Mouse (Mus musculus) left cerebral cortex, adult 11 months (tissue): ENCODE data around the gene Ccnd3.
"Not testable (repeated sequence)": the region's sequence is repeated elsewhere in the genome, so short reads cannot be mapped to it uniquely, and the experiment has no call there.

Source experiments
- DNase-seq: peaks from one replicate; pipeline ENCODE4 v3.0.0; 2022; ENCODE audit warnings: low spot score

Gene Ccnd3

DNA sequence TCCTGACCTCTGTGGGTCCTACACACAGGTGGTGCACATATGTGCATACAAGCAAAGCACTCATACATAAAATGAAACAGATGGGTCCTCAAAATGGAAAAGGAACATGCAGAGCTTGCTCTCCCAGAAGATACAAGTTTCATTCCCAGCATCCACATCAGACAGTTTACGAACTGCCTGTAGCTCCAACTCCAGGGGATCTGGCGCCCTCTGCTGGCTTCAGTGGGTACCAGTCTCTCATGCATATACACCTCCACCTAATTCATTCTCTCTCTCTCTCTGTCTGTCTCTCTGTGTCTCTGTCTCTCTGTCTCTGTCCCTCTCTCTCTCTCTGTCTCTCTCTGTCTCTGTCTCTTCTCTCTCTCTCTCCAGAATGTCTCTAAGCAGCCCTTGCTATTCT, 22.4 kb upstream of the Ccnd3 start:
- DNase-seq = no peak

DNA sequence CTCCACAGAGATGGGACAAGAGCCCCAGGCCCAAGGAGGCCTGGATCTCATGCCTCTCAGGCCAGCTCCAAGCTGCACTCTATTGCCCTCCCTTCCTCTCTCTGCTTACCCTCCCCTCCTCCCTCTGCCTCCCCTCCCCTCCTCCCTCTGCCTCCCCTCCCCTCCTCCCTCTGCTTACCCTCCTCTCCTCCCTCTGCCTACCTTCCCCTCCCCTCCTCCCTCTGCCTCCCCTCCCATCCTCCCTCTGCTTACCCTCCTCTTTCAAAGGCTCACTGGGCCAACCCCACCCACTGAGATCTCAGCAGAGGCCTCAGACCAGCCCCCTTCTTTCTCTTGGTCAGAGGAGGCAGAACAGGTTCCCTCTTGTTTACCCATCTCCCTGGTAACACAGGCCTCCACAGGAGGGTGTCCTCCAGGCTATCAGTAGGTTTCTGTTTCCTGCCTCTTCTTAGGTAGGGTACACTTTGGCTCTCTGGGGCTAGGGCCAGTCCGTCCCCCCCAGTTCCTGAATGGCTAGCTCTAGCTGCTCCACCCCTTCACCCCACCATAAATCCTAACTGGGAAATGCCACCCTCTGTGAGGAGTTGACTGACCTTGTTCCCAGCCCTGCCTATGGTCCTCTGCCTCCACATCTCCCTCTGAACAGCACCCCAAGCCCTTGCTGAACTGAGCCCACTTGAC, 20.5 kb upstream of the Ccnd3 start:
- DNase-seq = no peak

DNA sequence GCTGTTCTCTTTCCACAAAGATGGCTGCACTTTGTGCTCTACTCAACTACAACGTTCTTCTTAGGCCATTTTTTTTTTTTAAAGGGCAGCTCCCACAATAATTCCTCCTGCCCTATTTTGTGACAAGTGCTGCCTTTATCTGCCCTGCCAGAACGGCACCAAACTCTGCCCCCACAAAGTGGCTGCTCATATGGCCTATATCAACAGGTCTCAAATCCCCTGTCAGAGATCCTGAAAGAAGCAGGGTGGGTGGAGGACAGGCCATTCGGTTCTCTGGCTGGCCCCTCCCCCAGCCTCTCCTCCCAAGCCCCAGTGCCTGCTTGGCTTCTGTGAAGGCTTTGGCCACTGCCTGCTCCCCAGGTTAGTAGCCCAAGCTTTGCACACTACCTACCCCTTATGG, 19.9 kb upstream of the Ccnd3 start:
- no peak for DNase-seq

DNA sequence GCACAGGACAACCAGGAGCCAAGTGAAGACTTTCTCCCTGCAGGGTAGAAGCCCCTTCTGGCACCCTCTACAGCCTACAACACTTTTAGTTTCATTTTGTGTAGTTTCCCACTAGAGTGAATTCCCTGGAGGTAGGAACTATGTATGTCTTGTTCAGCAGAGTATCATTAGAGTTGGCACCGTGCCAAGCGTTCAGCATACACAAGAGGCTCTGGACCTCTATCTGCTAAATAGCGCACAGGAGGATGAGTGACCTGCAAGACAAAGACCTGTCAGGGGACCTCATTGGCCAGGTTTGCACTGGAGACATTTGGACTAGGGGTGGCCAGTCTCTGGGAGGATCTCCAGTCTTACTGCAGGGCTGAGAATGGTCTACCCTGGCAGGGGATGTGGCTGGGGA, 19.1 kb upstream of the Ccnd3 start:
- no peak for DNase-seq

DNA sequence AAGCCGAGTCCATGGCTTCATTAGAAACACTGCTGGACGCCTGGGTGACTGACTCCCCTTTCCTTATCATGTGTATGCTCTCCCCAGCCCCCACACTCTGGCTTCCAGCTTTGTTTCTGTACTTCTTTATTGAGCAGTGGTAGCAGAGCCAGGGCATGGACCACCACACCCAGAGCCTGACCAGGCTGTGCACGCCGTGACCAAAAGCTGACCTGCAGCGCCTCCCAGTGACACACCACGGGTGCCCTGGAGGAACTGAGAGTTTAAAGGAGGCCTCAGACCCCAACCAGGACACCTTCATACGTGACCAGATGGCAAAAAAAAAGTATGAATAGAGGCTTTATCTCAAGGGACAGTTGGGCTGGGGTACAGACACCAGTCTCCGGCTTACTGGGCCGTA, 14.1 kb upstream of the Ccnd3 start:
- DNase-seq = no peak

DNA sequence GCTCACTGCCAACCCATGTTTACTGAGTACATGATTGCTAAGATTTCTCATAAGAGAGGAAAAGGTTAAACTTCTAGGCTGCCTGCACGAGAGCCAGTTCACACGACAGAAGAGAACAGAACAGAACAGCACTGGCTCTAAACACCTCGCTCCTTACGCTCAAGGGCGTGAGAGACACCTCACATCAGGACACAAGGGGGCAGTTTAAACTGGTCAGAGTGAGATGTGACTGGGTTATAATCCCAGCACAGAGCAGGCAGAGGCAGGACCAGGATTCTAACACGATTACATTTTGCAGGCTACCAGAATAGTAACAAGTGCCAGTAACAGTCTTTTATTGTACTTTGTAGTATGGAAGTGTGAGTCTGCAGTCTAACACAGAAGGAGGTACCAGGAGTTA, 12.1 kb upstream of the Ccnd3 start:
- no peak for DNase-seq

DNA sequence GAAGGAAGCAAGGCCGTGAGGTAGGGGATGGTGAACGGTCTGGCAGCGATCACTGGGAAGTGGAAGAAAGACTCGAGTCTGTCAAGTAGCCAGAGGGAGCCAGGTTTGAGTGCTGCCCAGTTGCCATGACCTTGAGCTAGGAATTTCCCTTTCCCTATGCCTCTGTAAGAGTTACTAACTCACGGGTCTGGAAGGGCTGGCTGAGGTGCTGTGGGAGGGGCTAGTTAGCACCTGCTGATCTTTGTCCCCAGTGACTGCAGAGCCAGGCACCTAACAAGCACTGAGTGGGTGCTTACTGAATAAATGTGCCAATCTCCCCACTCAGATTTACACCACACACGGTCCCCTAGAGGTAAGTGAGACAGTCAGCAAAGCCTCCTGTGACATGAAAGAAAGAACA, 11.2 kb upstream of the Ccnd3 start:
- DNase-seq = no peak

DNA sequence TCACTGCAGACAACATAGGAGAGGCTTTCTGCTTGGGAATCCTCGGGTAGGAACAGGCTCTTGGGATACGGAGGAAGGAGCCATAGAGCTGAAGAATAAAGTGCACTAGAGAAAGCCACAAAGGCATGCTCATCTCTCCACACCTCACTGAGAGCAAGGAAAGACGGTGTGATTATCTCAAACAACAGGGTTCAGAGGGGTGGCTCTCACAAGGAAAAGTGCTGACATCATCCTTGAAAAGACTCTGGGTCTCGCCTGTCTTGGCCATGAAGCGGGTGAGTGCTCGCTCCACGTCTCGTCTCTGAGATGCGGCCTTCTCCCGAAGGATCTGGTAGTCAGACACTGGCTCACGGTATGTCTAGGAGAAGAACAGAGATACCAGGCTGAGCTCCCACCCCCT, 10.7 kb upstream of the Ccnd3 start:
- DNase-seq = no peak

DNA sequence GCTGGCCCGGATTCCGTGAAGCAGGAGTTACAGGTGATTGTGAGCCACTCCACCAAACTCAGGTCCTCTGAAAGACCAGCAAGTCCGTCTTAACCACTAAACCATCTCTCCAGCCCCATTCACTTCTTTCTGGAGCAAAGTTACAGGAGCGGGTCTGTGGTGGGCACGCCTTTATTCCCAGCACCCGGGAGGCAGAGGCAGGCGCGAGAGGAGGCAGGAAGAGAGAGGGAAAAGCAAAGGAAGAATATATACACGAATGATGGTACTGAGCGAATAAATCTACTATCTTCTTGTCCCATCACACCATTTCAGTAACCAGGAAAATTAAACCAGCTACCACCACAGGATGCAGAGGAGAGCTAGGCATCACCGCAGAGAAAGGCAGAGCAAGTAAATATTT, 3.3 kb upstream of the Ccnd3 start:
- DNase-seq = no peak

DNA sequence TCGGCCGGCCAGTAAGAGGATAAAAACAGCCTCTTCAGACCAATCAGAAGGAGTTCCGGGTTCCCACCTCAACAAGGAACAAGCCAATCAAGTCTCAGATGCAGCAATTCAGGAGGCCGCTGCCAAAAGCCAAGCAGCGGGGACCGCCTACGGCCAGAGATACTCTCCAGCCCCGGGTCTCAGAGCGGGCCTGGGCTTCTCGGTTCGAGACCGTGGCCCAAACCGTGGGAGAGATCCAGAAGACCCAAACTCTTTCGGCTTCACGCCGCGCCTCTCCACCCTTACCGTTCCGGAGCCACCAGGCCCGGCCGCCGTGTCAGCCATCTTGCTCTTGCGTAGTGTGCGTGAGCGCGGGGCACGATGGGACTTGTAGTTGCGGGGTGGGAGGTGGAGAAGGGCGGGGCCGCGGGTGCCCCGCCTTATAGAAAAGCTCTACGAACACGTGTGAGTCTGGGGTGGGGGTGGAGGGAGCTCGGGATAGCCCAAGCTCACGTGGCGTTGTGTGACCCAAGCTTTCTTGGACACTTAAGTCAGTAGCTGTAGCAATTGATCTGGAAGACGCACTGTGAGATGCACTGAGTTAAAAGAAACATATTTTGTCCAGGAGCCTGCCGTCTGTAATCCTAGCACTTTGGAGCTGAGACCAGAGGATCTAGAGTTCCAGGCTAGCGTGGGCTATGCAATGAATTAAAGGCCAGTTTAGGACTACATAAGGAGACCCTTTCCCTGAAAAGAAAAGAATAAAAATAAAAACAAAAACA, 2.7 kb upstream of the Ccnd3 start, which contains the start of gene Taf8:
Gene Taf8 (minus strand): TSS at position 347 of the 761 bp plus-strand sequence.
- peak; percentile 89 for DNase-seq

DNA sequence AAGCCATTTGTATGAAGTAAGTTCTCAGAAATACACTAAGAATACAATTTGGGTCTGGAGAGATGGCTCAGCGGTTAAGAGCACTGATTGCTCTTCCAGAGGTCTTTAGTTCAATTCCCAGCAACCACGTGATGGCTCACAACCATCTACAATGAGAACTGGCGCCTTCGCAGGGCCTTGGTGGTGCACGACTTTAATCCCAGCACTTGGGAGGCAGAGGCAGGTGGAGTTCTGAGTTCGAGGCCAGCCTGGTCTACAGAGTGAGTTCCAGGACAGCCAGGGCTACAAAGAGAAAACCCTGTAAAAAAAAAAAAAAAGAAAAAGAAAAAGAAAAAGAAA, 2.2 kb upstream of the Ccnd3 start:
- DNase-seq = not testable (repeated sequence)

DNA sequence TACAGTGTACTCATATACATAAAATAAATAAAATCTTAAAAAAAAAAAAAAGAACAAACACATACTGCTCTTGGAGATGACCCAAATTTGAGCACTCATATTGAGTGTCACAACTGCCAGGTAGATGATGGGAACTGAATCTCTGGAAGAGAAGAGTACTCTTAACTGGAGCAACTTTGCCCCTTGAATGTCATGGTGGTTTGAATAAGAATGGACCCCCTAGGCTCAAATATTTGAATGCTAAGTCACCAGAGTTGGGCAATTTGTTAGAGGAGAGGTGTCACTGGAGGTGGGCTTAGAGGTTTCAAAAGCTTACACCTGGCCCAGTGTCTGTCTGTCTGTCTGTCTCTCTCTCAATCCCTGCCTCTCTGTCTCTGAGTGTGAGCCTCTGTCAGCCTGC, 1.2 kb upstream of the Ccnd3 start:
- DNase-seq = no peak

DNA sequence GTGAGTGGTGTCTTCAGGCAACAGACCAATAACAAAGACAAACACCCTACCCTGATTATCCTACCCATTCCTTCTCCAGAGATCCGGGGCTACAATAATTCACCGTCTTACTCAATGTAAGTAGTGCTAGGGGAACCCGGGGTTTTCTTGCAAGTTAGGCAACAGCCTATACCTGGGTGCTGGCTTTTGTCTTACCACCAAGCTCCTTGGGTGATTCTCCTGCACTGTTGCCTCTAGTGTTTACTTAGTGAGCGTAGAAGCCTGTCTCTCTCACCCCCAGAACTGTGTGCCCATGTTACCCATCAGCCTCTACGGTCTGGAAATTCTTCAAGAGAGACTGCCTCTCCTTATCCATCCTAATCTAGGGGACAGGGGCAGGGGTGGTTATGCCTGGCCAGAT, 623 bp upstream of the Ccnd3 start:
- no peak for DNase-seq

DNA sequence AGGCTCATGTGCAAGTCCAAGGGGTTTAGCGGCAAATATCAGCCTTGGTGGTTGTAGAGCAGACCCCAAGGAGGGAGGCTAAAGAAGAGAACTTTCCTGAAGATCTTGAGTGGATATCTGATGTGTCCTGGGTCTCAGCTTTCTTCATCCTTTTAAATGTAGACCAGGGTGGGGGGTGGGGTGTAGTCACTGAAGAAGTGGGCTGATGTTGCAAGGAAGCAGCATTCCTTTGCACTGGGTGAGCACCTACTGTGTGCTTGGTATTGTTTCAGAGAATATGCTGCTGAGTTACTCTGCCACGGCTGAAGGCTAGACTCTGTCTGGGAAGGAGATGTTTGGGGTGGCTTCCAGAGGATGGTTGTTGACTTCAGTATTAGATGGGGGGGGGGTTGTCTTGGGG, 715 bp downstream of the Ccnd3 start:
- DNase-seq = no peak

DNA sequence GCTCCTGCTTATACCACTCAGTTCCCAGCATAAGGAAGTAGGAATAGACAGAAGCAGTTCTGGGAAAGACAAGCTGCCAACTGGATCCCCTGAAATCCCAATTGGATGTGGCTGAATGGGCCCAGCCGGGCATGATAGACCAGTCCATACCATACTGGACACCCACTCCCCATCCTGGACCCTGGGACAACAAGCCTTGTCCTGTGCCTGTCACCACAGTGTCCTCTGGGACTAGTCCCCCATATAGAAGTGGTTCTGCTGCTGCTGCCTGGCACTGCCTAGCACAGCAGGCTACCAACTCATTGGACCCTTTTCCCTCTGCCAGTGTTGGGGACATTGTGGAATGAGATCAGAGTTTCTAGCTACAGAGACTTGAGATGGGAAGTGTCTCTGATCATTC, 1.2 kb downstream of the Ccnd3 start:
- DNase-seq = no peak

DNA sequence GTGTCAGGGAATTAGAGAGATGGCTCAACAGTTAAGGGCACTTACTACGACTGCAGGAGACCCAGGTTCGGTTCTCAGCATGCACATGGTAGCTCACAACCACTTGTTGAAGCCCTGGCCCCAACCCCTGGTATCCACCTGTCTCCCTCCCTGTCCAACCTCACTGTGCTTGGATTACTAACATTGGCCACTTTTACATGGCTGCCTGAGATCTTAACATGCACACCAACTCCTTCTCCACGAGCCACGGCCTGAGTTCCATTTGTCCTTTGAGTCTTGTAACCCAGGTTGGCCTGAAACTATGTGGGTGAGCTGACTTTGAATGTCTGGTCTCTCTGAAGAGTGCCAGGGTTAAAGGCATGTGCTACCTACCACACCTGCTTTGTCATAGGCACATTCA, 1.8 kb downstream of the Ccnd3 start:
- no peak for DNase-seq

DNA sequence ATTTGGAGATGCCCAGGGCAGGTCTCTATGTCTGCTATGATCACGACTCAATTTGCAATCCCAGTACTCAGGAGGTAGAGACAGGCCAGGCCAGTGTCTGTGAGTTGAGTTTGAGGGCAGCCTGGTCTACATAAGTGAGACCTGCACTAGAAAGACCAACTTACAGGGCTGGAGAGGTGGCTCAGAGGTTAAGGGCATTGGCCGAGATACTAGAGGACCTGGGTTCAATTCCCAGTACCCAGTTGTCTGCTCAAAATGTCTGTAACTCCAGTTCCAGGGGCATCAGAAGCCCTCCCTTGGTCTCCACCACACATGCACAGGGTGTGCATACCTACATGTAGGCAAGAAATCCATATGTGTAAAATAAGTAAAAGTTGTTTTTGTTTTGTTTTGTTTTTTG, 2.7 kb downstream of the Ccnd3 start:
- no peak for DNase-seq

DNA sequence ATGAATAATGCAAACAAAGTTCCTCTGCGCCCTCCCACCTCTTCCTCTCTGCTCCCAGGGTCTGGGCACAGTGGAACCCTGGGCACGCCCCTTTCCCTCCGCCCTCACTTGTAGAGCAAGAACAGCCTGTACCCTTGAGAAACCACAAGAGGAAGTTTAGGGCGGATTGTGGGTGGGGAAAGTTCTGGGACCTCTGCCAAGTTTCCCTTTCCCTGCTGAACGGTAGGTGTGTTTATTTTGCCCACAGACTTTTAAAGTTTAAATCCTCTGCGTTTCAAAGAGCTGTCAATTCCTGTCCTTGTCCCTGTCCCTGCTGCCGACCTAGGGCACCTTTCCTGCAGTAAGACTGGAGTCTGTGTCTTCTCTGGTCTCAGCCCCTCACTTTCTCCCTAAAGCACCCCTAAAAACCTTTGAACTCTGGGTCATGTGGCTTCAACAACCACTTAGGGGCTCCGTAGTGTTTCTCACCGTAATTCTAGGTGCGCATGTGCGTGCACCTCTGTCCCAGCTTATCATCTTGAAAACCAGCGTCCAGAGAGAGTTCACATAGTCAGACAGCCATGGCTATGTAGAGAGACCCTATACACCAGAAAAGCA, 3.3 kb downstream of the Ccnd3 start:
- DNase-seq = peak; percentile 88

DNA sequence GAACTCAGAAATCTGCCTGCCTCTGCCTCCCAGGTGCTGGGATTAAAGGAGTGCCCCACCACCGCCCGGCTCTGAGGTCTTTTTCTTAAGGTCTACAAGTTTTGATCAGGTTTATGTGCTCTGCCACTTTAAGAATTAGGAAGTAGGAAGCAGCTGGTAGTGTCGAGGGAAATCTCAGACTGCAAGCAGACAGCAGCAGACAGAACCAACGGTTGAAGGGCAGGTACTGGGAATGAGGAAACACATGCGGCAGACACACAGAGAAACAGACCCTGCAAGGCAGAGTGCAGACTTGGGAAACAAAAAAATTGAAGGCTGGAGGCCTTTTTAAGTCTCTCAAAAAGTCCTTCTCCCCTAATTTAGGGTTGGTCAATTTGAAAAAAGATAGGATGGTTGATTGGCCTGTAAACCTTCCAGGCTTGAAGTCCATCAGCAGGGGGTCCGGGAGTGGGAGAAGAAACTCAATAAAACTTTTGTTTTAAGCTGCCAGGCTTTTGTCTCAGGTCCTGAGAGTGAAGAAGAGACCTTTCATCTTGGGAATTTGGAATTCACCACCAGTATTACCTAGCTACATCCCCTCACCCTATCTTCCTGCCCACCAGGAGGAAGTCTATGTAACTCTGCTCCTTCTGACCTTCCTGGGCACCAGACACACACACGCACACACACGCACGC, 4.3 kb downstream of the Ccnd3 start:
- no peak for DNase-seq

DNA sequence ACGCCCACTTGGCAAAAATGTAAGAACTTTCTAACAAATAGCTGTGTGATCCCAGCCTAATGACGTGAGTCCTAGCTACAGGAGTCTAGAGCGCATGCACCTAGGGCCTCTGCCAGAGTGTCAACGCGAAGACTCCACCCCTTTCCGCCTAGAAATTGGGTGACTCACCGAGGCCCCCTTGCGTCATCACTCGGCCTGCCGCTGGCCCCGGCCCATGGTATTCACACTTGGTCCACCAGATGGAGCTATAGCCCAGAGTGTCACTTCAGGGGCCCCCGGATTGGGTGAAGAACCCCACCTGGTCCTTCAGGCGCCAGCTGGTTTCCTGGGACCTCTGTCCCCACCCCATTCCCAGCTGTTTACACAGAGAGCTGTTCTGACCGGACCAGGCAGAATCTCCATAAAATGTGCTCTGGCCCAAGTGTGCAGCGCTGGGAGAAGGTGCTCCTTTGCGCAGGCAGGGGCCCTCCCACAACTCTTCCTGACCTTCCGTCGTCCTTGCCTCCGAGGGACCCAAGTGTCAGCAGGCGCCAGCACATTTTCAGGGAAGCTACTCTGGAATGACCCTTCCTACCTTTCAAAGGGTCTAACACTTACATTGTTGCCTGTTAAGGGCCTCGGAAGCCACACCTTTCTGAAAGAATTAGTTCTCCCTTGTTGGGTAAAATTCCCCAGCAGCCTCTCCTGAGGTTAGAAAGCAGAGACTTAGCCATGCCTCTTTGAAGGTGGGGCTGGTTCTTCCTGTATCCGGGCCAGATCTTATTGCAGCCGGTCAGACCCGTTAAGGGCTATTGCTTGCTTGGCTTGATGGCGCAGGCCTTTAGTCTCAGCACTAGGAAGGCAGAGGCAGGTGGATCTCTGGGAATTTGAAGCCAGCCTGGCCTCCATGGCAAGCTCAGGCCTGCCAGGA, 6.5 kb downstream of the Ccnd3 start:
- peak; percentile 94 for DNase-seq

DNA sequence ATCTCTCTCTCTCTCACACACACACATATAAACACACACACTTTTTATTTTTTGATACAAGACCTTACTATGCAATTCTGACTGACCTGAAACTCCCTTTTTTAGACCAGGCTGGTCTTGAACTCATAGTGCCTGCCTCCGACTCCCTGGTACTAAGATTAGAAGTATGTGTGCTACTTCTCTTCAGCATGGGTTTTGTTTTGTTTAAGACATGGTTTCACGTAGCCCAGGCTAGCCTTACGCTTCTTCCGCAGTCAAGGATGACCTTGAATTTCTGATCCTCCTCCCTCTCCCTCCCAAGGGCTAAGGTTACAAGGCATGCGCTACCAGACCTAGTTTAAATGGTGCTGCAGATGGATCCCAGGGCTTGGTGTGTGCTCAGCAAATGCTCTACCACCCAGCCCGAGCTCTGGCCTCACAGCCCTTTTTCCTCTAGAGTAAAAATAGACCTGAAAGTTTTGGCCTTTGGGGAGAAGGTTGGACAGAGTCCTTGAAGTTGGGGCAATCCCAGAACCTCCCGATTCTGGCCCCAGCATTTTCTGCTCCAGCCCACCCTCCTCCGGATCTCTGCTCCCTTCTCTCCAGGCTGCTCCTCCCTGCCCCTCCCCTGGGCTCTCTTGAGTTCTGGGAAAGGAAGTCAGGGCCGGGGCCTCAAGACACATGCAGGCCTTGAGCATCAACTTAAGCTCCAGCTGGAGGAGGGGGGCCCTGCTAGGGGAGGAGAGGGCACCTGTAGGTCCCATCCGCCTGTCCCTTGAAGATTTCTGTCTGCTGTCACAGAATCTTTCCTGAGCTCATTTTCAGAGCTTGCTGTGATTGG, 8.3 kb downstream of the Ccnd3 start:
- DNase-seq = no peak
